Mouse (Mus musculus): ENCODE results near the gene Secisbp2.

Gene Secisbp2

DNA sequence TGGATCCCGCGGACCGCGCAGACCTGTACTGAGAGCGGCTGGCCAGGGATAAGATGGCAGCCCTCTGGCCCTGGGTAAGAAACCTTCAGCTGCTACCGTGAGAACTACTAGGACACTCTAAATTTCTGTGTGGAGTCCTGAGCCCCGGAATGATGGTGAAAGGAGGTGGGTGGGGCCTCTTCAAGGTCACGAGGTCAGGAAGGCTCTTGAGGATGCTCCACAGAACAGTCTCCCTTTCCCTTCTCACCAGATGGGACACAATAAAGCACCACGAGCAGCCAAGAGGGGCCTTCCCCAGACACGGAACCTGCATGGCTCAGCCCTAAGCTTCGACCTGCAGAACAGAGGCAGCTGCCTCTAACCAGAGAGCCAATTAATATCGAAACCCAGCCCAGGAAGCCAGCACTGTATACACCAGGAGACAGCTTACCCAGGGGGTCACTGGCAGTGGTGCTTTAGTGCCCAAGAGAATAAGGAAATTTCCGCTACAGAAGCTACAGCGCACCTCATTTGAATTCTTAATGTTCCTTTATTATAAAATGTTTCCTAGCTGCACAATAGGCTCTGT lies 80.7 kb downstream of the Secisbp2 start:
- DNase-seq (ENCODE audit: low spot score in 2 of 2) = no peak

Data from heart, adult 9 months (tissue).